Mouse (Mus musculus) liver, adult 2 months (tissue): ENCODE measurements around the gene Cxcl12.

Experiments used
- CTCF ChIP-seq: fragments of 200-500 bp; IDR thresholded peaks from 2 replicates; pipeline ENCODE4 v1.5.1; 2011; ENCODE audit warnings: low read depth, low read length, control low read depth
- POLR2A ChIP-seq: fragments of 200-500 bp; IDR thresholded peaks from 2 replicates; pipeline ENCODE4 v1.6.1; 2011; ENCODE audit warnings: low read length, control low read depth; ENCODE audit not compliant: insufficient read depth; ENCODE audit errors: extremely low read depth

- TF ChIP-seq POLR2A (no peak), CTCF (no peak)
These were observed 39.0 kb downstream of the Cxcl12 start for GRCm38 (mm10) chr6:117207289-117207688.
